Mouse (Mus musculus): ENCODE results near the gene Deup1. TPM values are rescaled to one million over a fixed set of nuclear protein-coding genes. Genes with fewer than 3 reads are reported as not detected.

Gene Deup1
- total RNA-seq (2015; ENCODE audit: low replicate concordance): not detected in 2 replicates
- total RNA-seq (2017; ENCODE audit: low replicate concordance): not detected in 2 replicates

DNA sequence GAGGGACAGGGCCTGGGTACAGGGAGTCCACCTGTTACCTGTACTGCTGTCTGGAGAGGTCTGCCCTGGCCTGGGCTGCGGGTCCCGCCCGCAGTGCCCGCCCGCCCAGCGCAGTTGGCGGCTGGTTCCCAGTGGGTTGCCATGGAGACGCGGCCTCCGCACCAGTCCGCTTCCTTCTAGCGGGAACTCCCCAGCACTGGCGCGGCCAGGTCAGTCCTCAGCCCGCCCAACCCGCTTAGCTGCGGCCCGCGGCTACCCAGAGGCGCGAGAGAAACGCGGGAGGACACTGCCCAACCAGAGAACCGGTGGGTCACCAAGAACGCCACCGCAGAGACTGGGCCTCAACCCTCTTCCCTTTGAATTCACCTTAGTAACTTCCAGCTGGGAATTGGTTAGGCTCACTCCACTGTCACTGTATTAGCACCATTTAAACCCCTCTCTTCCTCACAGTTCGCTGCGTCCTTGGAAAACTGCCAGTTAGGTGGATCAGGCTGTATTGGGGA is at the start of gene Deup1:
Gene Deup1, minus strand, starts transcription at position 149 of the 503 bp plus-strand sequence.
- no peak for ATAC-seq (replicated peaks; ENCODE audit: low FRiP score, poor library complexity, severe bottlenecking)

DNA sequence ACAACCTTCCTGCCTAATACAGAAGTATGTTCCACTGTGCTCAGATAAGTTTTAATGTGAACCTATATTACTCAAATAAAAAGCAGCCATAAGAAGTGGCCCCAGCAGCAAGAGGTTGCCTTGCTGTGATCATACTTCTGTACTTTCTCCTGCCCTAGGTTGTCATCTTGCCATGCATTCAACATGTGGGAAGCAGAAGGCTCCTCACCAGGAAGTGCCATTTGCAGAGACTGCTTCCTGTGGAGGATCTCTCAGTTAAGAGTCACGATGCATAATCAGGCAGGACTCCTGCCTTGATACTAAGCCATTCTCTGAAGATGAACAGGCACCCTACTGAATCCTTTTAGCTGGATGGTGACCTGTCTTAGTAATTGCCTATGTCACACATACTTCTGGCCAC is 44.5 kb upstream of the Deup1 start:
- ATAC-seq (replicated peaks; ENCODE audit: low FRiP score, poor library complexity, severe bottlenecking): no peak

DNA sequence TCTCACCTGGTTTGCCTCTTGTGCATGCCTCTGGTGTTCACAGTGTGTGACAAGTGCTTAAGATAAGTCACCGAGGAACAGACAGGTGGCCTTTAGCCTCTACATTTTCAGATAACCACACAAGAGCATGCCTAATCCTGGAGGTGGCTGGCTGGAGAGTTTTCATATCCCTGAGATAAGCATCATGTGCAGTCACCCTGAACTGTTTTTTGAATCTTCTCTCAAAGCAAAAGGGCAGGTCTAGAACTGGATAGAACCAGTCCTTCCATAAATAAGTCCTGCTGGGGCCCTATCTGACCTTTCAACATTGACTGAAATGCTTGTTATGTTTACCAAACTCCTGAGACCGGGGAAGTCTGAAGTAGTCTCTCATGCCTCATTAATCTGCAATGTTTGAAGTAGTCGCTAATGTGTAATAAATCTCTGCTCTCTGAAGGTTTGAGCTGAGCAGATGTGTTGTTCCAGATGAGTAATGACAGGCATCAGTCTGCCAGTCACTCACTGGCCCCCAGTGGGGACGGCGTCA is 42.3 kb upstream of the Deup1 start:
- no peak for ATAC-seq (replicated peaks; ENCODE audit: low FRiP score, poor library complexity, severe bottlenecking)

DNA sequence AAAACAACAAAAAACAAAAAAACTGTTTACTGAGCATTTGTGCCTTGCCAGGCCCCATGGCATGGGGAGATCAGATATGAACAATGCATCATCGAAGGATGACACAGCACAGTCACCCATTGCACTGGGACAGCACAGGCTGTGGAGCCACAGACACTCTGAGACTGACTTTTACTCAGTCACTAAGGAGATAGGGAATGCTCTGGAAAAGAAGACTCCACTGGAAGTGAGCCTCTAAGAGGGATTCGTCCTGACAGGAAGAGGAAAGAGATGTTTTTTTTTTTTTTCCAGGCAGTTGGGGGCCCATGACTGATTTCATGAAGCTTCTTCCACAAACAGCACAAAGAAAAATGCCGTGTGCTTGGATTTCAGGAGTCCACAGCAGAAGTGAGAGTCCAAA is 41.7 kb upstream of the Deup1 start:
- ATAC-seq (replicated peaks; ENCODE audit: low FRiP score, poor library complexity, severe bottlenecking): no peak

DNA sequence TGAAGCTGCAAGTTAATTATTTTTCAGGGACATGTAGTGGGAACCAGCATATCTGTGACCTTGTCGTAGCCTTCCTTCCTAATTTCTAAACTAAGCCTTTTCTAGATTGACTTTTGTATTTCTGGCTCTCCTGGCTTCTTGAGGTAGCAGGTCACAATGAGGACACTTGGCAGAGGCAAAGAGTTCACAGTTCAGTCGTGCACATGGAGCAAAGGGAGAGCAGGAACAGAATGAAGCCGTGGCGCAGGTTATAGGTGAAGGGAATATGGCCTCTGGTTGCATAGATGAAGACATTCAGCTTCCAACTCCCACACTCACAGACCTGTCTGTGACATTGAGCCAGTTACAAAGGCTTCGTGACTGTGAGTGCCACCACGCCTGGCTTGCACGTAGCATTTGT is 36.9 kb upstream of the Deup1 start:
- no peak for ATAC-seq (replicated peaks; ENCODE audit: low FRiP score, poor library complexity, severe bottlenecking)

DNA sequence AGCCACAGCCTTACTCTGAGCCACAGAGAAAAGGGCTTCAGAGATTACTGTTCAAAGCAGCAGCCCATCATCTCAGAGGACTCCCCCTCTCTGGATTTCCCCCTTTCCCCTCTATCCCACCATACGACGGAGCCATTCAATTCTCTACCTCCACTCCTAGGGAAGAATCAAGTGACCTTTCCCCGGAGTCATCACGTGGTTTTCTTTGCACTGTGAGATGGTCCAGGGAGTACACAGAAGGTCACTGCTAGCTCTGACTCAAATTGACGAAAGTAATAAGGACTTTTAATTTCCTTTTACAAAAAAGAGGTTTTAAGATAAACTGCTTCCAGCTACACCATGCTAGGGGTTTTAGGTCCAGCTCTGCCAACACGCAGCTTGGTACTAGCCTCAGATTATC is 31.3 kb upstream of the Deup1 start:
- ATAC-seq (replicated peaks; ENCODE audit: low FRiP score, poor library complexity, severe bottlenecking): no peak

DNA sequence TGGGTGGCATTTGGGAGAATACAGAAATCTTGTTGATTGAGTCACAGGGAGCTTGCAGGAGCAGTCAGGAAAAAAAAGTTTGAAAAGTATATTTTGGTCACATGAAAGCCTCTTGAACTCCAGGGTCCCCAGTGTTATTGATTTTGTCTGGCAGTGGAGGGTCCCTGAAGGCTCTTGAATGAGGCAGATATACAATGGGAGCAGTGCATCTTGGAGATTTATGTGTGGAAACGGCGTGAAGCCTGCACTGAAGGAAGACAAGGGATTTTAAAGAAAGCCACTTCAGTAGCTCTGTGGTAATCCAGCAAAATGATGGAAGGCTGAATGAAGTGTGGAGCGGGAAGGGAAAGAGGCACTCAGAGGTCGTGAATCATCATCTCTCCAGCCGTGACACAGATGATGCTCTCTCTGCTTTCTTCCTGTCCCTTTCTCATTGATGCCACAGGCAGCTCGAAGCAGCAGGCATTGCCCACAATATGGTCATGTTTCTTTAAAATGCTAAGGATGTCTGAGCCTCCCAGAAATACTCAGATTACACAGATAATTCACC is 30.6 kb upstream of the Deup1 start:
- ATAC-seq (replicated peaks; ENCODE audit: low FRiP score, poor library complexity, severe bottlenecking): no peak

DNA sequence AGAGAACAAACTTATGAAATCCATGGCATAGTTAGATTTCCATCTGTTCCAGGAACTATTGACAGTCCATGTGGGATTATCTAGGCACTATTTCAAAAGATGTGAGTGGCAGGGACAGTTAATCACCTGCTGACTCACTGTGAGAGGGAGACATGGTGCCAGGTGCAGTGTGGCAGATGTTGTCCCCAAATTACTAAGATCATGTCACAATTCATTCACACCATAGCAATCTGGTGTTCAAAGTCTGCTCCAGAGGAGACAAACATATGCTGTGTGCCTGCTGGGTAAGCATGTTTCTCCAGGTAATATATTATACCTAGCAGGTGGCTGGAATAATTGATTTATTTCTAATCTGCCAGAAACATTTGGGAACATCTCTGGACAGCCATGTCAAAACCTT is 25.3 kb upstream of the Deup1 start:
- no peak for ATAC-seq (replicated peaks; ENCODE audit: low FRiP score, poor library complexity, severe bottlenecking)

DNA sequence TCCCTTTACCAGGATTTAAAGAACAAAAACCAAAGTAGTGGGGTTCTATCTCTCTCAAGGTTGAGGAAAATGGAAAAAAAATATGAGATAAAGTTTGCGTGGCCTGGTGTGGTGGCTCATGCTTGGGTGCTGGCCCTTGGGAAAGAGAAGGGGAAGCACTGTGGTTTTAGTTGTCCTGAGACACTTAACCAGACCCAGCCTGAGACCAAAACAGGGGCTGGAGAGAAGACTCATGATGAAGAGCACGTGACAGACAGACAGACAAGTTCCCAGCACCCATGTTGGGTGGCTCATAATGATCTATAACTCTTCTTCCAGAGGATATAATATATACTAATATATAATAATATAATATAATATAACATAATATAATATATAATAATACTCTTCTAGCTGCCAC is 22.2 kb upstream of the Deup1 start:
- ATAC-seq (replicated peaks; ENCODE audit: low FRiP score, poor library complexity, severe bottlenecking): no peak

DNA sequence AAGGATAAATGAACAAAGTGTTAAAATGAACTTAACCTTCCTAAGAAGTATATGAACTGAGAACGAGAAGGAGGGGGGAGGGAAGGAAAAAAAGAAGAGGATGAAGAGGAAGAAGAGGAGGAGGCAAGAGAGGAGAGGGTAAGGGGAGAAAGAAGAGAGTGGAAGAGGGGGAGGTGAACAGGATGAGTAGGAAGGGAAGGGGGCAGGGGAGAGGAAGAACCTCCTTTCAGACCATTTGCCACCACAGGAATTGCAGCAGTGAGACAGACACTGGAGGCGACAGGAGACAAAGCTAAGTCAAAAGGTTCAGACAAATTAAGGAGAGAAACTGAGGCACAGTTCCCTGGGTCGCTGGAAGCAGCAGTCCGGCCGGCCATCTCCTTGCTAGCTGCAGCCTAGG is 349 bp downstream of the Deup1 start:
- no peak for ATAC-seq (replicated peaks; ENCODE audit: low FRiP score, poor library complexity, severe bottlenecking)

DNA sequence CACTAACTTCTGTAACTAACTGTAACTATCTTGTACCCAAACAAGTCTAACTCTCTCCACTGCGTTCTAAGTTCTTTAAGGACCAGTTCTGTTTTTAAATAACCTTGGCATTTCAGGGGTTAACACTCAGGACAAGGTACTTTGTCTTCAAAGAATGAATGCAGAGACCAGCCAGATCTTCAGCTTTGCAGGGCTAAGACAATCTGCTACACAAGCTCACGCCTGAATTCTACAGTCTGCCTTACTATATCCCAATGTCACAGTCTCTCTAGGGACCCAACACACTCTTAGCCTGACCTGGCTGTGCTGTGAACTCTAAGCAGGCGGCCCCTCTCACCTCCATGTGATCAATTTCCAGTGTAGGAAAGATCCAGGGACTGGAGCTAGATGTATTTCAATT is 3.0 kb downstream of the Deup1 start:
- ATAC-seq (replicated peaks; ENCODE audit: low FRiP score, poor library complexity, severe bottlenecking): no peak

DNA sequence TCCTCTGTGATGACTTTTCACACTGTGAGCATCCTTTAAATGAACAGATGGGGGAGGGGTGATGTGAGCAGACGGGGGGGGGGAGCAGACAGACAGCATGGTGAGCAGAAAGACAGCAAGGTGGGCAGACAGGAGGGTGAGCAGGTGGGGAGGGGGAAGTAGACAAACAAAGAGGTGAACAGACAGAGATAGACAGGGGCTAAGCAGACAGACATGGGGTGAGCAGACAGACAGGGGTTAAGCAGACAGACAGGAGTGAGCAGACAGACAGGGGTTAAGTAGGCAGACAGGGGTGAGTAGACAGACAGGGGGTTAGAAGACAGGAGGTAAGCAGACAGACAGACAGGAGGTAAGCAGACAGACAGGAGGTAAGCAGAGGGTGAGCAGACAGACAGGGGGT is 8.0 kb downstream of the Deup1 start:
- no peak for ATAC-seq (replicated peaks; ENCODE audit: low FRiP score, poor library complexity, severe bottlenecking)

DNA sequence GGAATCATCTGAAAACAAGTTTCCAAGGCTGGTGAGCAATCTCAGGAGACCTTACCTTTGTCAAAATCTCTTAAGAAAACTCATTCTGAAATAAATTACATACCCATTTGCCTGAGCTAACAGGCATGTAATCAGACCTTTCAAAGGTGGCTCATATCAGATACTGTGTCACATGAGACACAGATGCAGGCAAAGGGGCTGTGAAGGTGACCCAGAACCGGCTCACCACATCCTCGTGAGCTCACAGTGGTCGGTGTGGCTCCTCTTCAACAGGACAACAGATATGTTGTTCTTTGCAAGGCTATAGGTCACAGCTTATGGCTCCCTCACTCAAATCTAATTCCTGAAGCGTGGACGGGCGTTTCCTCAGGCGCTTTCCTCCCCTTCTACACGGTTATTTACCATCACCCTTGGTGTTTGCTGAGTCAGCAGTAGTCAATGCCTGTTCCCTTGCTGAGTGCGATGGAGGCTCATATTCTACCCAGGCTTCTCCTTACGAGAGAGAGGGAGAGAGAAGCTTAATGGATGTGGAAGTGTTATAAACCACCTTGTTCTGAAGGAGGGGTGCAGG is 8.6 kb downstream of the Deup1 start:
- ATAC-seq (replicated peaks; ENCODE audit: low FRiP score, poor library complexity, severe bottlenecking): no peak

DNA sequence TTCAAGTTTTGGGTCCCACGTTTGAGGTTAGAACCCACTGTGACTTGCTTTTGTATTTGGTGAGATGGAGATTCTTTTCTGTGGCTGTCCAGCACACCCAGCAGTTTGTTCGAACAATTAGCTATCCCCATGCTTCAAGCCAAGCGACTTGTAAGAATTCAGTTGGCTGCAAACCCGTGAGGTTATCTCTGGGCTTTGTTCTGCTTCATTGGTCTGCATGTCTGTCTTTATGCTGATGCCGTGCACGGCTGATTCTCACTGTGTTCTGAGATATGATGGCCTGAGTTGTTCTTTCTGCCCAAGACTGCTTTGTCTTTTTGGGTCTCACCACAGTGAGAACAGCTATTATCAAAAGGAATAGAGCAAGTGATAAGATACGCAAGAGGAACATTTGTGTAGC is 10.7 kb downstream of the Deup1 start:
- no peak for ATAC-seq (replicated peaks; ENCODE audit: low FRiP score, poor library complexity, severe bottlenecking)

DNA sequence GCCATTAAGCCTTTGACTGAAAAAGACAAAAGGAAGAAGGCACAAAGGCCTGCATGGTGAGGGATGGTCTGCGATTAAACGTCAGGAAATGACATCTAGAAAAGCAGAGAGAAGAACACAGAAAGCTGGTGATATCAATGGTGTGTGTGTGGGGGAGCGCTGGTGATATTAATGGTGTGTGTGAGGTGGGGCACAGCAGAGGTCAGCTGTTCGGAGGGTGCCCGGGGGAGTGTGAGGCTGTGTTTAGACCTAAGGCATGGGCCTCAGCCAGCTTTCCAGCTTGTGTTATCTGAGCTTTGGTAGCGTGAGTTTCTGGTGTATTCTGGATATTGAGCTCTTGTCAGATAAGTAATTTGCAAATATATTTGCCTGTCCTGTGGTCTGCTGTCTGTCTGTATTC is 11.3 kb downstream of the Deup1 start:
- no peak for ATAC-seq (replicated peaks; ENCODE audit: low FRiP score, poor library complexity, severe bottlenecking)

DNA sequence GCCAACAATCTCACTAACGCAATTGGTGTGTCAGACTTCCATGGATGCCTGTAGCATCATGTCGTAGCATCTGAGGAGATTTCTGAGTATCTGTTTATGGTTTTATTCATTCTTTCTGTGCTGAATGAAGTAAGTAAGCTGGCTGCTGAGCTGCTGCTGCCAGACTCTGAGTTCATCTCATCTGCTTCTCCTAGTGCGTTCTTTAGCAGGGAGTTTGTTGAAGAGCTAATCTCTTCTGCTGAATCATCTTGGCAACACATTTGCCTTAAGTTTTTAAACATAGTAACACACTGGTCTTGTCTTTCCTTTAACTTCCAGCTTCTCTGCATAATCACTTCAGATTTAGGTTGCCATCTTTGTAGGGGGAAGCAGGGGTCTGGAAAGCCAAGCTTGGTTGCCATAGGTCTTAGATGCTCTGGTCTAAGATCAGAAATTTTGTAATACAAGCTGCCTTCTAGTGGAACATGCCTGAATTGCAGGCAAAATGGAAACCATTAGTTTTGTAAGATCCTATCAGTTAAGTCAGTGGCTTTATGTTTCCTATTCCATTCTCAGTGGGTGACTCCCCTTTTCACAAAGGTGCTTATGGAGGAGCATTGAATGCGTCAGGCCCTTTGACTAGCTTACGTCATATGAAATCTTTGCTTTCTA is 18.3 kb downstream of the Deup1 start:
- no peak for ATAC-seq (replicated peaks; ENCODE audit: low FRiP score, poor library complexity, severe bottlenecking)

DNA sequence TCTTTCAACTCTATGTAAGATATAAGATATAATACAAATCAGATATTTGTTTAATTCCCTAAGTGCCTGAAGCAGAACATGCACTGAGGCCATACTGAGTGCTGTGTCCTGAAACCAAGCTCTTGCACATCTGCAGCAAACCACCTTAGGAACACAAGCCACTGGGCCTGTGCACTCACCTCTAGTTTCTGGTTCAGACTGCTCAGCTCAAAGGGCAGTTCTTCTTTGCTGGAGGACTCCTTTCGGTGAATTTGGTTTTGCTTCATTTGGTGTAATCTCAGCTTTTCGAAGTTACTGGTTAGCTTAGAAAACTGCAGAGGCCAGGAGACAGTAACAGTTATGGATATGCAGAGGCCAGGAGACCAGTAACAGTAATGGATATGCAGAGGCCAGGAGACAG is 20.1 kb downstream of the Deup1 start:
- no peak for ATAC-seq (replicated peaks; ENCODE audit: low FRiP score, poor library complexity, severe bottlenecking)

DNA sequence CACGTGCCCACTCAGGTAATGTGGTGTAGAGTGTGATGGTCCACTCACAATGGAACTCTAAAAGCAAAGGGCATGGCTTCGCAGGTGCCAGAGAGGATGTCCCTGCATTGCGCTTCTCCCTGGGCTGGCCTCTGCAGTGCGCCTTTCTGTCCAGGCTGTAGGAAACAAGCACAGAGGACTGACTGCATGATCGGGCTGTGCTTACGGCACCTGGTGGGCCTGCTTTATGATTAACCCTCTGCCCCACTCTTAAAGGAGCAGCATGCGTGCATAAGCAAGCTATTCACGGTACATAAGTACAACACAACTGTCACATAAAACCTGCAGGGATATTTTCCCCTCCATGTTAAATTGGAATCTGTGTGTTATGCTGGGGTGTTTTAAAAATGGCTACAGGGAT is 24.6 kb downstream of the Deup1 start:
- no peak for ATAC-seq (replicated peaks; ENCODE audit: low FRiP score, poor library complexity, severe bottlenecking)

DNA sequence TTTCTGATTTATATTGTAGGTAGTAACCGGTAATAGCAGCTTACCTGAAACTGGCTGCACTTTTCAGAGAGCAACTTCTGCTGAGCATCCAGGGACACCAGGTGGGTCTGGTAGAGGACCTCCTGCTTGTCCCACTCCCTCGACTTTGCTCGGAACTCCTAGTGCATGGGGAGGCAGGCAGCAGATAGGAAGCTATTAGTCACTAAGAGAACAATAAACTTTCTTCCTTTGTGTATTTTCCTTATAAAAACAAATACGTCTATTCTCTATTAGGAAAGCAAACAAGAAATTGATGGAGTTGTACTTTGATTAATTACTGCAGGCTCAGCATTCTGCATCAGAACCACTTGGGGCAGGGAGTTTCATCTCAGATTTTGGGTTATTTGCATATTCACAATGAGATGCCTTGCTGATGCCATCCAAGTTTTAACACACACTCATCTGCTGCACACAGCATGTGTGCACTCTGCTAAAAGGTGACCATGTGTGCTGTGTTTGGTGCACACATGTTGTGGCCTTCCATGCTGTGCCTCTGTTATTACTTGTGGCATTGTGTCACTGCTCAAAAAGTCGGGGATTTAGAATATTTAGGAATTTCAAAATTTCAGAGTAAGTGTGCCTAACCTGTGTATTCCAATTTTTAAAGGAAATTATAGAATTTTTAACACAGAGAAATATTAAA is 26.7 kb downstream of the Deup1 start:
- no peak for ATAC-seq (replicated peaks; ENCODE audit: low FRiP score, poor library complexity, severe bottlenecking)

DNA sequence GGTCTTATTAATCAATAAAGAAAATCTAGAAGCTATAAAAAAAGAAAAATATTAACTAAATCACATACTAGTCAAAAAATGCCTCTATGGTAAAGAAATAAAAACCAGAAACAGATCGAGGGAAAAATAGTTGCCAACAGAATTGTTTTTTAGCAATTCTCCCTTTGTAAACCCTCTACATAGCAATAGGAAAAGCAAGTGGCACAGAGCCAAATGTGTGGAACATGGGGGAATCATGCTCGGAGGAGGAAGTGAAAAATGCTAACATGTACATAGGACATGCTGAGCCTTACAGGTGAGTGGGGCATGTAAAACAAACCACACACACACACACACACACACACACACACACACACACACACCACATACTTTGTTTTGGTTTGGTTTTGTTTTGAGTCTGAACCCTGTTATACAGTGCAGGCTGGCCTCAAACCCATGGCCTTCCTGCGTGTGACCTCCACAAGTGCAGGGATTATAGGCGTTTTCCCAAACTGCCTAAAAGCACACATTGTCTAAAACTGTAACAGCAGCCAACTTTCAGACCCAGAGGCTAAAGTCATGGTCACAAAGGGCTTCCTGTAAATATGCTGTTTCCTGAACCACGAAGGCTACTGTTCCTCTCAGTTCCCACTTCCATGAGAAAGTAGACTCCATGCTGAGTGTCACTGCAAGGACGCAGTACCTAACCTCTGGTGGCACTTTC is 27.4 kb downstream of the Deup1 start:
- ATAC-seq (replicated peaks; ENCODE audit: low FRiP score, poor library complexity, severe bottlenecking): no peak
